Mouse (Mus musculus) kidney, postnatal 4 days (tissue): Measurements from ENCODE around the gene Csk.

Experiments
- DNase-seq, 2 experiments: peaks; one replicate each; pipeline ENCODE4 v3.0.0; 2021; ENCODE audit warnings: mixed read lengths in 2 of 2

Gene Csk

DNA sequence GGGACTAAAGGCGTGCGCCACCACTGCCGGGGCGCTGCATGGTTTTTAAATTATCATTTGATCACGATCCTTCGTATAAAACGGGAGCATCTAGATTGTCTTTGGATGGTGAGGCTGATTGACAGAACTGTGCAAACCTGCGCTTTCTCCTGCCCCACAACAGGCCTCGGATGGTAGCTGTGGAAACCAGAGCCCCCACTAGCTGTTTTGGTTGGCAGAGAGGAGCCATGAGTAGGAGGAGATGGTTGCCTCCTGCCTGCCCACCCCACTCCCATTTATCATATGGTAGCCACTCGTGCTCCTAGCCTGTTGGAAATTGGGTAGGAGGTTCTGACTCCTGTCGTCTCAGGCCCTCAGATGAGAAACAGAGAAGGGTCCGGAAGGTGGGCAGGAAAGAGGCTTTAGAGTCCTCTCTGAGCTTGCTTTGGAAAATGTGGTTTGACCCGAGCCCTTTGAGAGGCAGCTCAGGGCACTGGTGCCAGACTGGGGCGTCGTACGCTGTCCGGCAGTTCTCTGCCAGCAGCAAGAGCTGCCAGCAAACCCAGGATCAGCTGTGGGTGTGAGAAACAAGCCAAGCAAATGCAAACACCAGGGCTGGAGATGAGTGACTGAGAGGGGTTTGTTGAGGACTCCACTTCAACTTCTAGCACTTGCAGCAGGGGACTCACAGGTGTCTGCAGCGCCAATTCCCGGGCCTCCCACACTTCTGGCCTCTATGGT is 3.4 kb upstream of the Csk start:
- no peak for DNase-seq

GRCm38 (mm10) chr9:57655749-57656148 is 2.3 kb upstream of the Csk start:
- DNase-seq, result peak; percentile 96 to 98

DNA sequence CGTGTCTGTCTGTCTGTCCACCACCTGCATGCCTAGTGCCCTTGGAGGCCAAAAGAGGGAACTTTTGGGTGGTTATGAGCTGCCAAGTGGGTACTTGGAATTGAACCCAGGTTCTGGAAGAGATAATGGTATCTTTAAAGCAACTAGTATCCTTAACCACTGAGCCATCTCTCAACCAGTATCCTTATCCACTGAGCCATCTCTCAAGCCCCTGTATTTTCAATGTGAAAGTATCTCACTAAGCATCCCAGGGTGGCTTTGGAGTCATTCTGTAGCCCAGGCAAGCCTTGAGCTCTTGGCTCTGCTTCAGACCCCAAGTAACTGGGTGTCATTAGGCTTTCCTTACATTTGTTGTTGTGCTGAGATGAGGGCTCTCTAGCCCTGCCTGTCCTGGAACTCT is 1.5 kb upstream of the Csk start:
- no peak for DNase-seq

DNA sequence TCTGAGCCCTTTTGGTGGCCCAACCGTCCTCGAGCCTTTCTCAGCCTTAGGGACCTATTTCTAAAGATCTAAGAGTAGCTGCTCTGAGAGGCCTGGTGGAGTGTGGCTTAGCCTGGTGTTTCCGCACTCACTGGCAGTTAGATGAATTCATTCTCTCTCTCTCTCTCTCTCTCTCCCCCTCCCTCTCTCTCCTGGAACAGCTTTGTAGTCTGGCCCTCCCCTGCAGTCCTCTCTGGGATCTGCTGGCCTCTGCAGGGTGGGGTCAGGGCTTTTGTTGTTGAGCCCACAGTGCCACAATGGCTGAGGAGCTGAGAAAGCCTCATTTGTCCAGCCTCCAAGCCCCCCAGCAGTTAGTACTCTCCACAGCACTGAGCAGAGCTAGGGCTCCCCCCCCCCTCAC is 576 bp downstream of the Csk start:
- DNase-seq, result no peak

GRCm38 (mm10) chr9:57652351-57652750 is 1.1 kb downstream of the Csk start:
- no peak for DNase-seq

DNA sequence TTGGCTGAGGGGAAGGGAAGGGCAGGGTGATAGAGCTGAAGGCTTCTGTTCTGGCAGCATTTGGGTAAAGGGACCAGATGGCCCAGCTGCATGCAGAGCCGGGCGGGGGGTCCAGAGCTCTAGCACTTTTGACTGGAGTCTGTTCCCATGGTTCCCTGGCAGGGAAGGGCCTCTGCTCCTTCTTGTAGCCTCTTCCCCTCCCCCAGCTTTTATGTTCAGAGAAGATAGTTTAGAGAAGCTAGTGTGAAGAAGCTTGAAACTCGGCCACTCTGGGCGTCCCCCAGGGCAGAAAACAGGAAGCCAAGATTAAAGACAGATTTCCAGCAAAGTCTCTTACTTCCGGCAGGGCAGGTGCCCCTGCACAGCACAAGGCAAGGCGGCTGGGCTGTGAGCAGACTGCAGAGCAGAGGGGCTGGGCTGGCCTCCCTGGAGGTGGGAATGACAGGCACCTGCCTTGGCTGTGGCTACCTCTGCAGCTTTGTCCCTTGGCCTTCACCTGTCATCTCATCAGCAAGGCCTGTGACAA is 2.6 kb downstream of the Csk start:
- peak in 1 of 2 experiments; percentile 20 for DNase-seq

DNA sequence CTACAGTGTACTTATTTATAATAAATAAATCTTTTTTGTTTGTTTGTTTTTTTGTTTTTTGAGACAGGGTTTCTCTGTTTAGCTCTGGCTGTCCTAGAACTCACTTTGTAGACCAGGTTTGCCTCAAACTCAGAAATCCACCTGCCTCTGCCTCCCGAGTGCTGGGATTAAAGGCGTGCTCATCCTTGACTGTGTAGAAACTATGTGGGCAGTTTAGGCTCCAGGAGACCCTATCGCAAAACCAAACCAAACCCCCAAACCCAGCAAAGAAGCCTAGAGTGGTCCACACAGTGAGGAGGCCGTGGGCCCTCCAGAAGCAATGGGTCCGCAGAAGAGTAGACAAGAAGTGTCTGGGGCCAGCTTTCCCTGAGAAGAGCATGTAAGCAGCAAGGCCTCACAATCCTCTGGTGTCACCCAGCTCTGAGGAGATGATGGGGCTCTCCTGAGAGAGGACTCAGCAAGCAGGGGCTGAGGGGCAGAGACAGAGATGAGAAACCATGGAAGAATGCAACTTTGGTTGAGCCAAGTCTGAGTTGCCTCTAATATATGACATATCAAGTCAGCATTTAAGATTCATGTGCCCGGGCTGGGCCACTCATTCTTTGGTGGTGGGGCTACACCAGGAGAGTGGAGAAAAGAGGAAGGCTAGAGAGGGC is 3.2 kb downstream of the Csk start:
- DNase-seq, result no peak

- no peak for DNase-seq
These were observed 5.9 kb downstream of the Csk start for GRCm38 (mm10) chr9:57647286-57648108.

GRCm38 (mm10) chr9:57646551-57647103 is 6.8 kb downstream of the Csk start:
- DNase-seq, result no peak

DNA sequence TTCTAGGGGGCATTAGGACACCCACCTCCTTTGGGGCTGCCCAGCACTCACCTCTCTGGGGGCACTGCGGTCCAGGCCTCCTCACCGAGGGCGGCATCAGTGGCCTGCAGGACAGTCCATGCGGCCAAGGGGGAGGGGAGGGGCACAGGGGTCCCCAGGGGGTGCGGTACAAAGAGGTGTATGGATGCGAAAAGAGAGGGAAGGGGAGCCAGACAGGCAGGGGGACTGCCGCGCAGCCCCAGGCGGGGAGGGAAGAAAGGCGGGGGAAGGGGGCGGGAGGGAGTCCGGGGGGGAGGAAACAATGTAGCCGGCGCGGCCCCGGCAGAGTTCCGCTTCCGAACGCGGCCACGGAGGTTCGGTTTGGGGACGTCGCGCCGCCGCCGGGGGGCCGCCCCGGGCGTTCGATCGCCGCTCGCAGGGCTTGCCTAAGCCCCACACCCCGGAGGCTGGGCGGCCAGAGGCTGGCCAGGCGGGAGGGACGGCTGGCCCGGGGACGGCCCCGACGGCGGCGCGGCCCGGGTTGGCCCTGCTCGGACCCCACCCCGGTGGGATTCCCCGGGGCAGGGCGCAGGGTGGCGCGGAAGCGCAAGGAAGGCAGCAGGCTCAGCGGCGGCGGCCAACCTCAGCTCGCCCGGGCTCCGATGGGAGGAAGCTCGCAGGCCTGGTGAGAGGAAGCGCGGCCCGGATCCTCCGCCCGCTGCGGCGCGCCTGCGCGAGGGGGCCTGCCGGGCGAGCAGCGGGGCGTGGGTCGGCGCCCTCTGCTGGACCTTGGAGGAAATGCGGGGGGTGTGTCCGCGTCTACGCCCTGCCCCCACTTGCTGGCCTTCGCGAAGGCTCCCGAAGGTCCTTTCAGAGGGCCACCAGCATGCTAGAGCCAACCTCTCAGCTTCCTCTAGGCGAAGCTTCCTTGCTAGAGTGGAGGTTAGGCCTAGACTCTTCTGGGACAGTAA is 8.2 kb downstream of the Csk start:
- peak; percentile 96 for DNase-seq

- no peak for DNase-seq
These were observed 8.9 kb downstream of the Csk start for GRCm38 (mm10) chr9:57644442-57644943.

DNA sequence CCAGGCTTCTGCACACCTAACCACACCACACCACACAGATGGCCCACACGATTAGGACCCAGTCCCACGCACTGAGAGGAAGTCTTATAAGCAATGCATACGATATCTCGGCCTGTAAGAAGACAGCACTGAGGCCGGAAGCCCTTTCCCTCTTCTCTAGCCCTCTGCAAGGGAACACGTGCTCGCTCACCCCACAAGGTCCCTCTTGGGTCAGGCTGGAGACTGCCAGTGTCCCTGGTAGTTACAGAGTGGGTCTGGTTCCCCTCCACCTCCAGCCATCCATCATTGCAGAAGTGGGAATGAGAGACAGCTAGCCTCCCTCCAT is 9.6 kb downstream of the Csk start:
- peak in 1 of 2 experiments; percentile 38 for DNase-seq

DNA sequence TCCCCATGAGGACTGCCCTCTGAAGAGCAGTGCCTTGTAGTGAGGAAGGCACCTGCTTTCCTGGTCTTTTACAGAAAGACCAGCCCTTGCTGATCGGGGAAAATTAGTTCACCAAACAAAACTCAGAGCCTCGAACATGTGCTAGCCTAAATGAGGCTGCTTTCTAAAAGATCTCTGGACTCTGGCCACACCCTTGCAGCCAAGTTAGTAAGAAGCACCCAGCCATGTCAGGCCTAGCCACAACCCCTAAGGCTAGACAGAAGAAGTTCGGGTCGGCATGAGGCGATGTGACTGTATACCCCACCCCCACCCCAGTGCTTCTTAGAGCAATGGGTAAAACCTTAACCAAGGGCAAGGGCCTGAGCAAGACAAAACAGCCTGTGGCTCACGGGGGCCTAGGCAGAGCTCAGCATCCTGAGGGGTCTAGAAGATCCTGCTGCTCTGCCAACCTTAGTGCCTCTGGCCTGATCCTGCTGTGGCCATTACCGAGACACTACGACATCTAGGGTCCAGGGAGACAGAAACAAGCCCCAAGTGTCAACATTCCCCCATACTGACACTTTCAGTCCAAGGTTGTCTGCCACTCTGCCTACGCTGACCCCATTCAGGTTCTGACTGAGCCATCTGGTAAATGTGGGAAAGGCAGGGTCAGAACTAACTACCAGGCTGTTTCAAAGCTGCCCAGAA is 10.1 kb downstream of the Csk start:
- DNase-seq, result peak in 1 of 2 experiments; percentile 39

DNA sequence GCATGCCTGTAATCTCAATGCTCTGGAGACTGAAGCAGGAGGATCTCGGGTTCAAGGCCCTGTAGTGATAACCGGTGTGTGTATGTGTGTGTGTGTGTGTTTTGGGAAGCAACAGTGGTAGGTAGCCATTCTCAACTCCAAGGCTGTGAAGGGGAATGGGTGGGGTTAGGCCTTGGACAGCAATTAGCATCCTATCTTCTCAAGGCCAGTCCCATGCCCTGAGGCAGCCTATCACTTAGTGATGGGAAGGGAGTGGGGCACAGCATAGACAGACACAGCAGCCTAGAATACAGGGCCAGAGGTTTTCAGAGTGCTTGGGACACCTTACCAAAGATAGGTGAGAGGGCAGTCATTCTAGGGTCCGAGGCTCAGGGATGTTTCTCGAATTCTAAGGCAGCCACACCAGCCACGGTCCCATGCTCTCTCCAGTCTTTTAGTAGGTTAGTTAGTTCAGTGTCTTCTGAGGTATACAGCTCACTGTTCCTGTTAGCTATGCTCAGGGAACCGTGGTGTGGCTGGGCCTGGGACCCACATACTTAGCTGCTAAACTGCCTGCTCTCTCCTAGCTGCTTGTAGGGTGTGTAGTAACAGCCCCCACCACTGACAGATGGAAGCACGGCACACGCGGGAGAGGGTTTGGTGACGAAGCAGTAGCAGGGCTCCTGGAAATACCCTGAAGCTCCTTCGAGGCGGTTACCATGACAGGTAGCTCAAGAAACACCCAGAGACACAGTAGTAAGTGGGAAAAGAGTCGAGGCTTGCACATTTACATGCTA is 11.5 kb downstream of the Csk start:
- no peak for DNase-seq

DNA sequence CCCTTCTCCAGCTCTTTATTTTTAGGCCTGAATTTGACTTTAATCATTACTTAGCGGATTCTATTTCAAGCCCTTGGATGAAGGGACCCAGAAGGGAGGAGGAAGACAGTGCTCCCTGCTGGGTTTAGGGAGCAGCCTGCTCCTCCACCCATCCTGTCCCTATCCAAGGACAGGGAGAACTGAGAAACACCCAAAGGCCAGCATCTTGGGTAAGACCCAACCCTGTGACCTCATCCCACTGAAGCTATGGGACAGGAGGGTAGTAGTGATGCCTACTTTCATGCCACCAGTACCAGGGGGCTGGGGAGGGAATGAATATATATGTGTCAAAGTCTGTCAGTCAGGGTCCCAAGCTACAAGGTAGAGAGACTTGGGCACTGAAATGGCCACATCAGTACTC is 12.4 kb downstream of the Csk start:
- no peak for DNase-seq

DNA sequence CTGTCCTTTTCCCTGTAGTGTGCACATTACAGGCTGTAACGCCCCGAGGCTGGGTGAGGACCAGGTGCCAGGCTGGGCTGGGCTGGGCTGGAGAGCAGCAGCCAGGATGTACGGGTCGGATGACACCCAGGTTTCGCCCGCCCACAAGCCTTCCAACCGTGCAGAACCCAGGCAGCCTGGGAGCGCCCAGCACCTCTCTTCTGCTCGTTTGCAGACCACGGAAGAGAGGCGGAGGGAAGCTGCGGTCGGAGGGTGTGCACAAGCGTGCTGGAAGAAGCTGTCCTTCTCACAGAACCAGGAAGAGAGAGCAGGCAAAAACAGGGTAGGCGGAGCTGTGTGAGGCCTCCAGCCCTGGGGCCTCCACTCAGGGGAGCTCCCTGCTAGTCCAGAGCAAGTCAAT is 13.0 kb downstream of the Csk start:
- peak; percentile 71 to 79 for DNase-seq

- DNase-seq, result no peak
These were observed 13.6 kb downstream of the Csk start for GRCm38 (mm10) chr9:57639661-57640328.

GRCm38 (mm10) chr9:57638651-57639459 is 14.6 kb downstream of the Csk start:
- peak; percentile 66 to 75 for DNase-seq

- peak; percentile 81 to 88 for DNase-seq
These were observed 15.6 kb downstream of the Csk start for GRCm38 (mm10) chr9:57637741-57638322.
